Mouse (Mus musculus): ENCODE measurements around the gene Rhbdd2.

- TF ChIP-seq POLR2A (IDR thresholded peaks at IDR 0.05; ENCODE audit: low read depth, low read length) (no peak), CTCF (IDR thresholded peaks at IDR 0.05; ENCODE audit: borderline replicate concordance, insufficient read depth, low read length) (no peak)
These were observed 11.9 kb upstream of the Rhbdd2 start for GRCm38 (mm10) chr5:135620526-135620925.
